Mouse (Mus musculus): ENCODE results near the gene Mad1l1. TPM values are rescaled to one million over a fixed set of nuclear protein-coding genes. Genes with fewer than 3 reads are reported as not detected.

Gene Mad1l1
- polyA plus RNA-seq, 1 experiment from 2014 or later: 44.1 TPM

DNA sequence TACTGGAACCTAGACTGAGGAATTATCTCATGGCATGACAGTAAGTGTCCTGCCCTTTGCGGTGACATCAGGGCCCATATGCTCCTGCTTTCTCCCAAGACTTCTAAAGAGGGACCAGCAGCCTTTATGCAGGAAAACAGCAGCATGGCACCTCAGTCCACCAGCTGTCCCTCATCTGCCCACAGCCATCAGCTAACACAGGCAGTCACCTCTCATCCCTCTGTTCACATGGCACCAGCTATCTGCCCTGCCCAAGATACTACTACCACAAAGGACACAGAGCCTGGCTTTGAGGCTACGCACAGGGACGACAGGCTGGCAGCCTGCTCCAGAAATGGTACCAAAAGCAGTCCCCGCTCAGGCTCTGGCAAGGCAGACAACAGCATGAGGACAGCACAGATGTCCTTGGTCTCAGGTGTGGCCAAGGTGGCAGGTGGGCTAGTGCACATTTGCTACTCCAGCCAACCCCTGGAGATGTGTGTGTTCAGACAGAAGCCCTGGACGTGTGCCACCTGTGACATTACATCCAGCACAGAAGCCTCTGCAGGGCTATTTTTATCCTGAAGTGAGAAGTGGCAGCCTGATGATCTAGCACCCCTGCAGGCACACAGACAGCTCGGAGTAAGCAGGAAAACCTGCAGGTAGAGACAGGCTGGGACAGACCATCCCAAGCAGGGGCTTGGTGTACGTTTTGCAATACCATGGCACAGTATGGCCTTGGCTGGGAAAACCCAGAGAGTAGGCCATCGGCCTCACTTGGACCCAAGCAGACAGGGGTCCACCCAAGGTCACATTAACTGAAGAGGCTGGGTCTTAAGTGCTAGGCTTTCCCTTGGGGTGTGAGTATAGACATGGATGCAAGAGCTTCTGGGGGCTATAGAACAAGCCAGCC, 185.4 kb downstream of the Mad1l1 start:
- no peak overlapping the region for H3K4me3 ChIP-seq
- 0 out of 2 replicates have a peak, but pooled peaks cover 6% of the 10 kb centered on the region for H3K4me1 ChIP-seq
- no peaks in the 10 kb centered on the region for H3K9me3 ChIP-seq
- no peak for ATAC-seq (ENCODE audit: low FRiP score, low read depth)
- no peaks in the 10 kb centered on the region for H3K36me3 ChIP-seq
- no peak overlapping the region for H3K9ac ChIP-seq
- H3K27me3 ChIP-seq (replicated peaks): no peaks in the 10 kb centered on the region
- H3K4me2 ChIP-seq (replicated peaks): no peak overlapping the region
- 0 out of 2 replicates have a peak overlapping the region, but pooled peaks have one; percentile 28 for H3K27ac ChIP-seq
- 89% methylated on average over 8 of the region's 8 CpGs for WGBS

- WGBS: 85% methylated on average over 7 of the region's 7 CpGs
- Histone ChIP-seq H3K4me1 (peaks cover 11% of the 10 kb centered on the region), H3K27me3 (replicated peaks) (no peaks in the 10 kb centered on the region), H3K4me2 (replicated peaks) (no peak overlapping the region), H3K27ac (no peak overlapping the region), H3K9ac (no peak overlapping the region), H3K9me3 (no peaks in the 10 kb centered on the region), H3K36me3 (no peaks in the 10 kb centered on the region), H3K4me3 (no peak overlapping the region)
- ATAC-seq (ENCODE audit: low FRiP score, low read depth): no peak
These were observed 187.3 kb downstream of the Mad1l1 start for GRCm38 (mm10) chr5:140134021-140134420.

- WGBS: 37% methylated on average over 9 of the region's 9 CpGs
- peak overlapping the region; percentile 21; the same call in 1 of the 2 replicates for H3K27ac ChIP-seq
- H3K4me1 ChIP-seq: peaks cover 18% of the 10 kb centered on the region
- H3K36me3 ChIP-seq: no peaks in the 10 kb centered on the region
- peak overlapping the region; percentile 30; the same call in 1 of the 2 replicates for H3K9ac ChIP-seq
- no peaks in the 10 kb centered on the region for H3K9me3 ChIP-seq
- H3K4me2 ChIP-seq (replicated peaks): peak overlapping the region; percentile 12; the same call in 1 of the 2 replicates
- no peak for ATAC-seq (ENCODE audit: low FRiP score, low read depth)
- no peaks in the 10 kb centered on the region for H3K27me3 ChIP-seq (replicated peaks)
- no peak overlapping the region for H3K4me3 ChIP-seq
These were observed 192.9 kb downstream of the Mad1l1 start for GRCm38 (mm10) chr5:140128414-140128981.

- H3K27ac ChIP-seq: no peak overlapping the region
These were observed 193.4 kb downstream of the Mad1l1 start for GRCm38 (mm10) chr5:140127981-140128380.

GRCm38 (mm10) chr5:140124626-140125025, 196.7 kb downstream of the Mad1l1 start:
- ATAC-seq (ENCODE audit: low FRiP score, low read depth): no peak
- 92% methylated on average over 1 of the region's 1 CpGs for WGBS
- Histone ChIP-seq H3K27me3 (replicated peaks) (no peaks in the 10 kb centered on the region), H3K4me3 (no peak overlapping the region), H3K36me3 (no peaks in the 10 kb centered on the region), H3K27ac (no peak overlapping the region), H3K4me2 (replicated peaks) (no peak overlapping the region), H3K9ac (no peak overlapping the region), H3K4me1 (peaks cover 21% of the 10 kb centered on the region), H3K9me3 (no peaks in the 10 kb centered on the region)

More at GRCm38 (mm10) chr5:140127981-140128380, 193.4 kb downstream of the Mad1l1 start:
- Histone ChIP-seq H3K27me3 (replicated peaks) (no peaks in the 10 kb centered on the region), H3K4me1 (peaks cover 21% of the 10 kb centered on the region), H3K36me3 (no peaks in the 10 kb centered on the region), H3K4me3 (no peak overlapping the region), H3K9me3 (no peaks in the 10 kb centered on the region), H3K4me2 (replicated peaks) (no peak overlapping the region), H3K9ac (no peak overlapping the region)
- ATAC-seq (ENCODE audit: low FRiP score, low read depth): no peak
- 70% methylated on average over 7 of the region's 7 CpGs for WGBS

- Histone ChIP-seq H3K27ac (no peak overlapping the region), H3K4me2 (replicated peaks) (no peak overlapping the region), H3K9ac (no peak overlapping the region), H3K4me3 (no peak overlapping the region), H3K9me3 (no peaks in the 10 kb centered on the region), H3K36me3 (no peaks in the 10 kb centered on the region), H3K27me3 (replicated peaks) (no peaks in the 10 kb centered on the region), H3K4me1 (peaks cover 14% of the 10 kb centered on the region)
- WGBS: 60% methylated on average over 4 of the region's 4 CpGs
- ATAC-seq (ENCODE audit: low FRiP score, low read depth): no peak
These were observed 197.5 kb downstream of the Mad1l1 start for GRCm38 (mm10) chr5:140123640-140124366.

DNA sequence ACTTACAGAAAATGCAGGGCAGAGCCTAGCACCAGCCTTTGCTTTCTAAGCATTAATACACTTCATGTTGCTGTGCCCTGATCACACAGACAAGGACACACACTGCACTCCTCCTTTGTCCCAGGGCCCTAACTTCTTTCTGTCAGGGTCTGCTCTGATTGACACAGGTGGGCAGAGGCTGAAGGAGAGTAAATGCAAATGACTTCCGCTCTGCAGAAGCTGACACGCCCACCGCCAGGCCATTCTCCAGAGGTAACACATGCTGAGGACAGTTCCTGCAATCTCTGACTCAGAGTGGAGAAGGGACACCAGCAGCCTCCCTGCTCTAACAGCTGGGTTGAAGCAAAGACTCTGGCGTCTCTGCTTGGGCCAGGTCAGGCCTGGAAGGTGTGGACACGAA, 198.2 kb downstream of the Mad1l1 start:
- no peaks in the 10 kb centered on the region for H3K27me3 ChIP-seq (replicated peaks)
- ATAC-seq (ENCODE audit: low FRiP score, low read depth): no peak
- no peak overlapping the region for H3K4me2 ChIP-seq (replicated peaks)
- no peaks in the 10 kb centered on the region for H3K9me3 ChIP-seq
- H3K36me3 ChIP-seq: no peaks in the 10 kb centered on the region
- no peak overlapping the region for H3K27ac ChIP-seq
- 32% methylated on average over 5 of the region's 5 CpGs for WGBS
- no peak overlapping the region for H3K4me3 ChIP-seq
- H3K4me1 ChIP-seq: 0 out of 2 replicates have a peak, but pooled peaks cover 9% of the 10 kb centered on the region
- H3K9ac ChIP-seq: no peak overlapping the region

GRCm38 (mm10) chr5:140121966-140122365, 199.4 kb downstream of the Mad1l1 start:
- no peak for ATAC-seq (ENCODE audit: low FRiP score, low read depth)
- H3K9ac ChIP-seq: no peak overlapping the region
- H3K4me2 ChIP-seq (replicated peaks): no peak overlapping the region
- 0 out of 2 replicates have a peak, but pooled peaks cover 4% of the 10 kb centered on the region for H3K4me1 ChIP-seq
- no peaks in the 10 kb centered on the region for H3K27me3 ChIP-seq (replicated peaks)
- WGBS: 92% methylated on average over 3 of the region's 3 CpGs
- H3K9me3 ChIP-seq: no peaks in the 10 kb centered on the region
- H3K4me3 ChIP-seq: no peak overlapping the region
- H3K36me3 ChIP-seq: no peaks in the 10 kb centered on the region
- H3K27ac ChIP-seq: no peak overlapping the region

DNA sequence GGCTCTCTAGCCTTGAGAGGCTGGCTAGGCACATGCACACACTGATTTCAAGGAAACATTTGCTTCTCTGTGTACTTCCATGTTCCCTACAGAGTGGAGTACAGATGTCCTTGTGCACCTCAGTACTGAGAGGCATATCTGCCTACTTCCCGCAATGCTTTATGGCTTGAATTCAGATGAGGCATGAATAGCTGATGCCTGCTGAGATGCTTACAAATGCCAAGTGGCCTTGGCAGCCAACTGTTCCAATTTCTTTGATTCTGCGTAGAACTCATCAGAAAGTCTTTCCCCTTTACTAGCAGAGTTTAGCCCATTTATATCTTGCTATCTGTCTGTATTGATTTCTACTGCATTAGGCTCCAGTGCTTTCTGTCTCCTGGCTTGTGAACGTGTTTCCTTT, 202.4 kb downstream of the Mad1l1 start:
- Histone ChIP-seq H3K27me3 (replicated peaks) (no peaks in the 10 kb centered on the region), H3K4me2 (replicated peaks) (no peak overlapping the region), H3K4me1 (peaks cover 24% of the 10 kb centered on the region), H3K9ac (no peak overlapping the region), H3K4me3 (no peak overlapping the region), H3K9me3 (no peaks in the 10 kb centered on the region), H3K27ac (no peak overlapping the region), H3K36me3 (no peaks in the 10 kb centered on the region)
- ATAC-seq (ENCODE audit: low FRiP score, low read depth): no peak
- WGBS: 71% methylated on average over 3 of the region's 3 CpGs

DNA sequence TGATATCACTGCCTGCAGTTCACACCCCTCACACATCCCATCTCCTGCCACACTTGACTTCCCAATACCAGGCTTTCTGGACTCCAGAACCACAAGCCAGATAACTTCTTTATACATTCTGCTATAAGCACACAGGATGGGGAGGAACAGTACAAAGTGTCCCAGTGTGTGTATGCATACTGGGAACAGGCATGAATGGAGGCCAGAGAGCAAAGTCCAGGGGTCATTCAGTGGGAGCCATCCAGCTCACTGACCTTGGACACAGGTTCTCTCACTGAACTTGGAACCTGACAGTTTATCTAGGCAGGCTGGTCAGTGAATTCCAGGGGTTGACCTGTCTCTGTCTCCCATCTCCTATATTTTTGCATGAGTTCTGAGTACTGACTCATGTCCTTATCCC, 203.4 kb downstream of the Mad1l1 start:
- Histone ChIP-seq H3K27me3 (replicated peaks) (no peaks in the 10 kb centered on the region), H3K27ac (no peak overlapping the region), H3K36me3 (no peaks in the 10 kb centered on the region), H3K4me3 (no peak overlapping the region), H3K9me3 (no peaks in the 10 kb centered on the region), H3K4me1 (peaks cover 20% of the 10 kb centered on the region), H3K4me2 (replicated peaks) (no peak overlapping the region), H3K9ac (no peak overlapping the region)
- ATAC-seq (ENCODE audit: low FRiP score, low read depth): no peak

DNA sequence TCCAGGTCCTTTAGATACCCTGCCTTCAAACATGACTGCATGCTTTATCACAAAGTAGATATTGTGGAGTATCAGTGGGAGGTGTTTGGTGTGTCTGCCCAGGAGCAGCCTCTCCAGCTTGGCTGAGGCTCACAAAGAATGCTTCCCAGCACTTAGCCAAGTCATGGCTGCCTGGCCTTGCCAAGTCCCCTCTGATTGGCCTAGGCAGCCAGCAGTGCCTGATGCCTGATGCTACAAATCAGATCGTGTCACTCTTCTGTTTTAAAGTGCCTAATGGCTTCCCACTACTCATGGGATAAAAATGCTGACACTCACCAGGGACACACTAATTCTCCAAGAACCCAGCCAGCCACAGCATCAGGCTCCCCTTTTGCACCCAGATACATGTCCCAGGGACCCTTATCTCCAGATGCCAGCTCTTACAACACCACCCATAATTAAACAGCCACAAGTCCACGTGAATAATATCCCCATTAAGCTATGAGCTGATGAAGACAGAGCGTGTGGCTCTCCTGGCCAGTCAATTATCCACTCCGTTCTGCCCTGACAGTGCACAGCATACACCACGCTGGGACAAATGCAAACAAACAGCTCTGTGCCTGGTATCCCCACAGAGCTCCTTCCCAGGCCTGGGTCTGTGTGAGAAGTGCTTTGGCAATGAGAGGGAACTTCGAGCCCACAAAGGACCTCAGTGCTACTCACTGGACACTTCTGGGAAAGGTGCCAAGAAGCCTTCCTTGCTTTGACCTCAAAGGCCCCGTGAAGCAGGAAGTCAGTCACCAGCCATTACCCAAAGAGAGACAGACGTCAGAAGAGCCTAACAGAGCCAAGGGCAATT, 205.7 kb downstream of the Mad1l1 start:
- no peak overlapping the region for H3K4me2 ChIP-seq (replicated peaks)
- H3K36me3 ChIP-seq: 0 out of 2 replicates have a peak, but pooled peaks cover 7% of the 10 kb centered on the region
- peak; percentile 80 for ATAC-seq (ENCODE audit: low FRiP score, low read depth)
- no peak overlapping the region for H3K4me3 ChIP-seq
- peaks cover 20% of the 10 kb centered on the region for H3K4me1 ChIP-seq
- 28% methylated on average over 8 of the region's 8 CpGs for WGBS
- H3K27ac ChIP-seq: peak overlapping the region; percentile 46; the same call in 1 of the 2 replicates
- H3K9ac ChIP-seq: no peak overlapping the region
- H3K27me3 ChIP-seq (replicated peaks): no peaks in the 10 kb centered on the region
- H3K9me3 ChIP-seq: no peaks in the 10 kb centered on the region

All from neural tube, embryonic 12.5 days (tissue).